Mouse (Mus musculus) myocyte (in vitro differentiated cells): ENCODE data around the gene Trpv2.

ENCODE experiments used
- CEBPB ChIP-seq: IDR thresholded peaks from 2 replicates; pipeline ENCODE4 v1.6.1; 2011; ENCODE audit warnings: mild to moderate bottlenecking, moderate library complexity; ENCODE audit not compliant: poor library complexity, insufficient read depth, severe bottlenecking
- MAX ChIP-seq: IDR thresholded peaks from one replicate; pipeline ENCODE4 v1.6.1; 2011; ENCODE audit warnings: low read depth, mild to moderate bottlenecking, control low read depth
- POLR2A ChIP-seq: IDR thresholded peaks from one replicate; pipeline ENCODE4 v1.6.1; 2011; ENCODE audit warnings: low read depth, mild to moderate bottlenecking, control low read depth, moderate library complexity; ENCODE audit not compliant: insufficient read length
- TCF12 ChIP-seq: IDR thresholded peaks from one replicate; pipeline ENCODE4 v1.6.1; 2011; ENCODE audit warnings: mild to moderate bottlenecking, control low read depth; ENCODE audit not compliant: poor library complexity, insufficient read depth, severe bottlenecking
- USF1 ChIP-seq: IDR thresholded peaks from one replicate; pipeline ENCODE4 v1.6.1; 2011; ENCODE audit warnings: low read depth, mild to moderate bottlenecking, control low read depth, moderate library complexity

DNA sequence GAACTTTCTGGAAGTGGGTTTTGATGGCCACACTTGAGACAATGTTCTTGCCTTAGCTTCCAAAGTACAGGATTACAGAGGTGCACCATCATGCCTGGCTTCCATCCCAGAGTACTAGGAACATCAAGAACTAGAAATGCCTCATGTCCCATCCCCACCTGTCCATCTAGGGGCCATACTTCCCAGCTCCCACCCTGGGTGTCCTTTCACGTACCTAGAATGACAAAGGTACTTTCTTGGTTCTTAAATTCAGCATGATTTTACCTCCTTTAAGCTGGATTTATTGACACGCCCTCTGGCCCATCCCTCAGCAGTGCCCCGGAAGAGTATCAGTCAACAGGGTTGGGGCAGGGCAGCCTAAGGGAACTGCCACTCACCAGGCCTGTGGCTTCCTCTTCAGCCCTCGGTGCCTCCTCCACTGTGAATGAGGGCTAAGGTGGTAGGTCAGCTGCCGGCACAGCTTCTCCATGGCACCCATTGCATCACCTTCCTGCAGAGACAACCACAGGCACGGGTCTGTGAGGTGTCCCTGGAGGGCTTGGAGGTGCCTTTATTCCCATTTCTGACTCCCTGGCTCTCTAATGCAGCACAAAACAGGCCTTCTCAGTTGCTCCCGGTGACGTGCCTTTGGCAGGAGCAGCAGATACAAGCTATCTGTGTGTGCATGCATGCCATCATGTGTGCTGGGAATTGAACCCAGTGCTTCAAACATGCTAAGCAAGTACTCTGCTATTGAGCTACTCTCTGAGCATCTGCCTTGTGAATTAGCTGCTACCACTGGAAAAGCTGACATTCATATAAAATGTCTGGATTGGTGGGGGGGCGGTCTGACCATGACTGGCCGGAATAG lies 34.8 kb downstream of the Trpv2 start:
- TF ChIP-seq POLR2A (peak; percentile 17), CEBPB (no peak), MAX (no peak), TCF12 (no peak), USF1 (no peak)
